Mouse (Mus musculus): ENCODE results near the gene Sh3kbp1. TPM values are rescaled to one million over a fixed set of nuclear protein-coding genes. Genes with fewer than 3 reads are reported as not detected.

Sh3kbp1 gene
- polyA plus RNA-seq, 1 experiment from 2014 or later, result 35.0 TPM

- WGBS, result 62% methylated on average over 1 of the region's 1 CpGs
- Histone ChIP-seq H3K4me1 (ENCODE audit: control insufficient read depth, insufficient read depth, low read length) (no peaks in the 10 kb centered on the region), H3K9me3 (ENCODE audit: control insufficient read depth, low read depth, low read length) (no peaks in the 10 kb centered on the region)
These were observed 138.8 kb downstream of the Sh3kbp1 start for GRCm38 (mm10) chrX:159765850-159766249.

GRCm38 (mm10) chrX:159769005-159769404 lies 141.9 kb downstream of the Sh3kbp1 start:
- no peak overlapping the region for H3K27ac ChIP-seq (ENCODE audit: low read length)
- H3K4me1 ChIP-seq (ENCODE audit: control insufficient read depth, insufficient read depth, low read length), result no peaks in the 10 kb centered on the region
- H3K27me3 ChIP-seq (ENCODE audit: control insufficient read depth, insufficient read depth, low read length), result no peaks in the 10 kb centered on the region
- no peaks in the 10 kb centered on the region for H3K36me3 ChIP-seq (ENCODE audit: control insufficient read depth, insufficient read depth, low read length)
- no peak overlapping the region for H3K9ac ChIP-seq (replicated peaks; ENCODE audit: low read depth, low read length)
- H3K4me2 ChIP-seq (replicated peaks; ENCODE audit: low read depth, low read length), result no peak overlapping the region
- H3K4me3 ChIP-seq (ENCODE audit: low read depth, low read length), result no peak overlapping the region
- H3K9me3 ChIP-seq (ENCODE audit: control insufficient read depth, low read depth, low read length), result no peaks in the 10 kb centered on the region
- 71% methylated on average over 2 of the region's 2 CpGs for WGBS
- ATAC-seq (ENCODE audit: insufficient number of reproducible peaks, insufficient read depth, low FRiP score, low read depth), result no peak

More at GRCm38 (mm10) chrX:159765850-159766249, 138.8 kb downstream of the Sh3kbp1 start:
- no peak for ATAC-seq (ENCODE audit: insufficient number of reproducible peaks, insufficient read depth, low FRiP score, low read depth)
- Histone ChIP-seq H3K4me2 (replicated peaks; ENCODE audit: low read depth, low read length) (no peak overlapping the region), H3K36me3 (ENCODE audit: control insufficient read depth, insufficient read depth, low read length) (no peaks in the 10 kb centered on the region), H3K27ac (ENCODE audit: low read length) (no peak overlapping the region), H3K4me3 (ENCODE audit: low read depth, low read length) (no peak overlapping the region), H3K27me3 (ENCODE audit: control insufficient read depth, insufficient read depth, low read length) (no peaks in the 10 kb centered on the region), H3K9ac (replicated peaks; ENCODE audit: low read depth, low read length) (no peak overlapping the region)

- Histone ChIP-seq H3K27me3 (ENCODE audit: control insufficient read depth, insufficient read depth, low read length) (no peaks in the 10 kb centered on the region), H3K27ac (ENCODE audit: low read length) (no peak overlapping the region), H3K36me3 (ENCODE audit: control insufficient read depth, insufficient read depth, low read length) (no peaks in the 10 kb centered on the region), H3K4me2 (replicated peaks; ENCODE audit: low read depth, low read length) (no peak overlapping the region), H3K4me1 (ENCODE audit: control insufficient read depth, insufficient read depth, low read length) (no peaks in the 10 kb centered on the region), H3K4me3 (ENCODE audit: low read depth, low read length) (no peak overlapping the region), H3K9me3 (ENCODE audit: control insufficient read depth, low read depth, low read length) (no peaks in the 10 kb centered on the region), H3K9ac (replicated peaks; ENCODE audit: low read depth, low read length) (no peak overlapping the region)
- WGBS, result 93% methylated on average over 3 of the region's 3 CpGs
- no peak for ATAC-seq (ENCODE audit: insufficient number of reproducible peaks, insufficient read depth, low FRiP score, low read depth)
These were observed 142.7 kb downstream of the Sh3kbp1 start for GRCm38 (mm10) chrX:159769773-159770172.

- H3K9me3 ChIP-seq (ENCODE audit: control insufficient read depth, low read depth, low read length), result no peaks in the 10 kb centered on the region
- no peak overlapping the region for H3K9ac ChIP-seq (replicated peaks; ENCODE audit: low read depth, low read length)
- H3K4me1 ChIP-seq (ENCODE audit: control insufficient read depth, insufficient read depth, low read length), result no peaks in the 10 kb centered on the region
- H3K4me3 ChIP-seq (ENCODE audit: low read depth, low read length), result no peak overlapping the region
- H3K4me2 ChIP-seq (replicated peaks; ENCODE audit: low read depth, low read length), result no peak overlapping the region
- H3K36me3 ChIP-seq (ENCODE audit: control insufficient read depth, insufficient read depth, low read length), result no peaks in the 10 kb centered on the region
- no peak overlapping the region for H3K27ac ChIP-seq (ENCODE audit: low read length)
- H3K27me3 ChIP-seq (ENCODE audit: control insufficient read depth, insufficient read depth, low read length), result no peaks in the 10 kb centered on the region
- ATAC-seq (ENCODE audit: insufficient number of reproducible peaks, insufficient read depth, low FRiP score, low read depth), result no peak
- 70% methylated on average over 4 of the region's 4 CpGs for WGBS
These were observed 145.1 kb downstream of the Sh3kbp1 start for GRCm38 (mm10) chrX:159772137-159772536.

- H3K9me3 ChIP-seq (ENCODE audit: control insufficient read depth, low read depth, low read length), result no peaks in the 10 kb centered on the region
- no peaks in the 10 kb centered on the region for H3K36me3 ChIP-seq (ENCODE audit: control insufficient read depth, insufficient read depth, low read length)
- H3K4me3 ChIP-seq (ENCODE audit: low read depth, low read length), result no peak overlapping the region
- H3K4me2 ChIP-seq (replicated peaks; ENCODE audit: low read depth, low read length), result no peak overlapping the region
- H3K27ac ChIP-seq (ENCODE audit: low read length), result no peak overlapping the region
- H3K27me3 ChIP-seq (ENCODE audit: control insufficient read depth, insufficient read depth, low read length), result no peaks in the 10 kb centered on the region
- ATAC-seq (ENCODE audit: insufficient number of reproducible peaks, insufficient read depth, low FRiP score, low read depth), result no peak
- WGBS, result 80% methylated on average over 4 of the region's 4 CpGs
- H3K9ac ChIP-seq (replicated peaks; ENCODE audit: low read depth, low read length), result no peak overlapping the region
- H3K4me1 ChIP-seq (ENCODE audit: control insufficient read depth, insufficient read depth, low read length), result no peaks in the 10 kb centered on the region
These were observed 148.0 kb downstream of the Sh3kbp1 start for GRCm38 (mm10) chrX:159775042-159775441.

- Histone ChIP-seq H3K27me3 (ENCODE audit: control insufficient read depth, insufficient read depth, low read length) (no peaks in the 10 kb centered on the region), H3K9me3 (ENCODE audit: control insufficient read depth, low read depth, low read length) (no peaks in the 10 kb centered on the region), H3K4me1 (ENCODE audit: control insufficient read depth, insufficient read depth, low read length) (no peaks in the 10 kb centered on the region), H3K4me3 (ENCODE audit: low read depth, low read length) (no peak overlapping the region), H3K4me2 (replicated peaks; ENCODE audit: low read depth, low read length) (no peak overlapping the region), H3K36me3 (ENCODE audit: control insufficient read depth, insufficient read depth, low read length) (no peaks in the 10 kb centered on the region), H3K9ac (replicated peaks; ENCODE audit: low read depth, low read length) (no peak overlapping the region), H3K27ac (ENCODE audit: low read length) (no peak overlapping the region)
- 92% methylated on average over 1 of the region's 1 CpGs for WGBS
- no peak for ATAC-seq (ENCODE audit: insufficient number of reproducible peaks, insufficient read depth, low FRiP score, low read depth)
These were observed 151.7 kb downstream of the Sh3kbp1 start for GRCm38 (mm10) chrX:159778787-159779186.

- ATAC-seq (ENCODE audit: insufficient number of reproducible peaks, insufficient read depth, low FRiP score, low read depth), result no peak
- no peak overlapping the region for H3K9ac ChIP-seq (replicated peaks; ENCODE audit: low read depth, low read length)
- H3K36me3 ChIP-seq (ENCODE audit: control insufficient read depth, insufficient read depth, low read length), result no peaks in the 10 kb centered on the region
- 37% methylated on average over 3 of the region's 3 CpGs for WGBS
- H3K9me3 ChIP-seq (ENCODE audit: control insufficient read depth, low read depth, low read length), result no peaks in the 10 kb centered on the region
- H3K4me2 ChIP-seq (replicated peaks; ENCODE audit: low read depth, low read length), result no peak overlapping the region
- no peaks in the 10 kb centered on the region for H3K27me3 ChIP-seq (ENCODE audit: control insufficient read depth, insufficient read depth, low read length)
- H3K27ac ChIP-seq (ENCODE audit: low read length), result no peak overlapping the region
- no peak overlapping the region for H3K4me3 ChIP-seq (ENCODE audit: low read depth, low read length)
- H3K4me1 ChIP-seq (ENCODE audit: control insufficient read depth, insufficient read depth, low read length), result no peaks in the 10 kb centered on the region
These were observed 163.4 kb downstream of the Sh3kbp1 start for GRCm38 (mm10) chrX:159790516-159790915.

- 64% methylated on average over 2 of the region's 2 CpGs for WGBS
- Histone ChIP-seq H3K9me3 (ENCODE audit: control insufficient read depth, low read depth, low read length) (no peaks in the 10 kb centered on the region), H3K9ac (replicated peaks; ENCODE audit: low read depth, low read length) (no peak overlapping the region), H3K4me1 (ENCODE audit: control insufficient read depth, insufficient read depth, low read length) (no peaks in the 10 kb centered on the region), H3K27ac (ENCODE audit: low read length) (no peak overlapping the region), H3K36me3 (ENCODE audit: control insufficient read depth, insufficient read depth, low read length) (no peaks in the 10 kb centered on the region), H3K4me2 (replicated peaks; ENCODE audit: low read depth, low read length) (no peak overlapping the region), H3K4me3 (ENCODE audit: low read depth, low read length) (no peak overlapping the region), H3K27me3 (ENCODE audit: control insufficient read depth, insufficient read depth, low read length) (no peaks in the 10 kb centered on the region)
- ATAC-seq (ENCODE audit: insufficient number of reproducible peaks, insufficient read depth, low FRiP score, low read depth), result no peak
These were observed 168.5 kb downstream of the Sh3kbp1 start for GRCm38 (mm10) chrX:159795603-159796002.

GRCm38 (mm10) chrX:159804371-159804770 lies 177.3 kb downstream of the Sh3kbp1 start:
- Histone ChIP-seq H3K9ac (replicated peaks; ENCODE audit: low read depth, low read length) (no peak overlapping the region), H3K27ac (ENCODE audit: low read length) (no peak overlapping the region), H3K27me3 (ENCODE audit: control insufficient read depth, insufficient read depth, low read length) (no peaks in the 10 kb centered on the region), H3K4me1 (ENCODE audit: control insufficient read depth, insufficient read depth, low read length) (no peaks in the 10 kb centered on the region), H3K36me3 (ENCODE audit: control insufficient read depth, insufficient read depth, low read length) (no peaks in the 10 kb centered on the region), H3K9me3 (ENCODE audit: control insufficient read depth, low read depth, low read length) (no peaks in the 10 kb centered on the region), H3K4me3 (ENCODE audit: low read depth, low read length) (no peak overlapping the region), H3K4me2 (replicated peaks; ENCODE audit: low read depth, low read length) (no peak overlapping the region)
- no peak for ATAC-seq (ENCODE audit: insufficient number of reproducible peaks, insufficient read depth, low FRiP score, low read depth)
- WGBS, result 87% methylated on average over 1 of the region's 1 CpGs

All from stomach, embryonic 14.5 days (tissue).